Mouse (Mus musculus) E14TG2a.4 (cell line): ENCODE measurements at regions not wholly inside any gene's neighbourhood (a gene's known extent, or its start where the extent isn't known, plus 50 kb on each side); places are given as distances from the start of the nearest gene placed in this dataset.

Experiments
- H3K27me3 ChIP-seq: 2 replicates; pipeline ENCODE4 v1.6.1; 2014; ENCODE audit warnings: low read length, control low read depth; ENCODE audit not compliant: insufficient read depth
- H3K36me3 ChIP-seq: 2 replicates; pipeline ENCODE4 v1.6.1; 2014; ENCODE audit warnings: low read length, control low read depth; ENCODE audit not compliant: insufficient read depth
- H3K4me1 ChIP-seq: replicated peaks from 2 replicates; pipeline ENCODE4 v1.6.1; 2014; ENCODE audit warnings: low read depth, low read length, control low read depth
- H3K4me3 ChIP-seq: replicated peaks from 2 replicates; pipeline ENCODE4 v1.5.1; 2014; ENCODE audit warnings: mild to moderate bottlenecking, low read length
- H3K9me3 ChIP-seq: 2 replicates; pipeline ENCODE4 v1.6.1; 2014; ENCODE audit warnings: low read length, control low read depth
- CTCF ChIP-seq: conservative IDR thresholded peaks from 2 replicates; pipeline ENCODE4 v1.5.1; 2014; ENCODE audit warnings: low read length
- NANOG ChIP-seq: IDR thresholded peaks from 2 replicates; pipeline ENCODE4 v1.6.1; 2014; ENCODE audit warnings: borderline replicate concordance, low read length, mixed read lengths
- POU5F1 ChIP-seq: IDR thresholded peaks from 2 replicates; pipeline ENCODE4 v1.6.1; 2014; ENCODE audit warnings: low read length, borderline replicate concordance

DNA sequence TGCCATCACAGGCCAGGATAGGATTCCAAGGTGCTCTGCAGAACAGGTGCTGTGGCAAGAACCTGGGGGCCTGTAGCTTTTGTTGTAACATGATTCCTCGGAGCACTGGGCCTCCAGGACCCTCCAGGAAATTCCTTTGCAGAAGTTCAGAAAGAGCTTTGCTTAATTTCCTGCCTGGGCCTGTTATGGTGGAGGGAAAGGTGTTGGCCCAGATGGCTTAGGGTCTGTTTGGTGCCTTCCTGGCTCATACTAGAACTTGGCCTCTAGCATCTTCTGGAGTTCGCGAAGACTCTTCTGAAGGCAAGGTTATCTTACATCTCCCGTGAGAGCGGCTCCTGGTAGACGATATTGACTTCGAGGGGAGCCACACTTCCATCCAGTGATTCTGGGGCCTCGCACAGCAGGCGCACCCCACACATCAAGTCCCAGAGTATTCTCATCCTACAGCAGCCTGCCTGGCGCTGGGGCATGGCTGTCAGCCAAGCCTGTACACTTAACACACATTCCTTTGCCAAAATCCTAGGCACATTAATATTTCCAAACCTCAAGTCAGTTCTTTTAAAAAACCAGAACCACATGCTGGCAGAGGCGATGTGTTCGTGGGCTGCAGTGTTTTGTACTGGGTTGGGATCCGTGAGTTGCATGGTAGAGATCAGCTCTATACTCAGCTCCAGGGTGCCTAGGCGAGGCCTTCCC, 54.5 kb upstream of the Cxcl14 start:
- no peak overlapping the region for H3K4me3 ChIP-seq
- TF ChIP-seq NANOG = no peak
- TF ChIP-seq POU5F1 = no peak
- TF ChIP-seq CTCF = no peak
- H3K4me1 ChIP-seq = peaks cover 5% of the 10 kb centered on the region
- peaks cover 42% of the 10 kb centered on the region for H3K27me3 ChIP-seq
- H3K9me3 ChIP-seq = peaks cover 19% of the 10 kb centered on the region
- H3K36me3 ChIP-seq = no peaks in the 10 kb centered on the region

DNA sequence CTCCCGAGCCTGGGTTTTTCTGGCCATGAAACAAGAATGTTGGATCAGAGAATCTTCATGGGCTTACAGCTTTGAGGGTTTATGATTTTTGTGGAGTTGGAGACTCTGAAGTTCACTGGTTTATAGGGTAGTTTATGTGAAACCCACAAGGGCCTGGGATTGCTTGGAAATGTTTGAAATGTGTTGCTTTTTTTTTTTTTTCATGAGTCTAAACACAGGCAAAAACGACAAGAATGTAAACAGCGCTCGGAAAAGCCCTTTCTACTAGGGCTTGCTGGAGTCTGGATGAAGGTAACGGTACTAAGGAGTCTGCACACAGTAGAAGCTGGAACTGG, 55.0 kb upstream of the Cxcl14 start:
- peaks cover 19% of the 10 kb centered on the region for H3K9me3 ChIP-seq
- H3K4me1 ChIP-seq = peaks cover 5% of the 10 kb centered on the region
- TF ChIP-seq POU5F1 = no peak
- TF ChIP-seq CTCF = no peak
- TF ChIP-seq NANOG = no peak
- H3K4me3 ChIP-seq = no peak overlapping the region
- H3K36me3 ChIP-seq = no peaks in the 10 kb centered on the region
- peaks cover 46% of the 10 kb centered on the region for H3K27me3 ChIP-seq

DNA sequence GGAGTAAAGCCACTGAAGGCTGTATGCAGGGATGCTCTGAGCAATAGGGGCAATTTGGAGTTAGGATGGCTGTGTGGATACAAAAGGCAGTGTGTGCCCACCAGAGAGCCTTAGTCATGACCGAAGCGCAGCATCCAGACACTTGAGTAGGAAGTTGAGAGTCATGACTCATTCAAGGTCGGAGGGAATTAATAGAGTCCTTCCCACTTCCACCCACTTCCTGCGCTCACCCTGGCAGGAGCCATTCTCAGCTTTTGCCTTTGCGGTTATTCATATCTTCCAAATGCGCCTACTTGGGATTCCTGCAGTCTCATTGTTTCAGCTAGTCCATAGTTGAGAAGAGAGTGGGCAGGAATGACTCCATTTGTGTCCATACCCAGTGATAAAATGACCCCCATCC, 56.1 kb upstream of the Cxcl14 start:
- Histone ChIP-seq H3K4me1 (peaks cover 12% of the 10 kb centered on the region), H3K36me3 (no peaks in the 10 kb centered on the region), H3K9me3 (peaks cover 19% of the 10 kb centered on the region), H3K4me3 (no peak overlapping the region), H3K27me3 (peaks cover 47% of the 10 kb centered on the region)
- no peak for TF ChIP-seq POU5F1
- no peak for TF ChIP-seq CTCF
- TF ChIP-seq NANOG = no peak

- TF ChIP-seq POU5F1 (no peak), NANOG (no peak), CTCF (no peak)
- peaks cover 19% of the 10 kb centered on the region for H3K9me3 ChIP-seq
- H3K36me3 ChIP-seq = no peaks in the 10 kb centered on the region
- H3K4me1 ChIP-seq = peaks cover 15% of the 10 kb centered on the region
- H3K4me3 ChIP-seq = no peak overlapping the region
- peaks cover 52% of the 10 kb centered on the region for H3K27me3 ChIP-seq
Observed at GRCm38 (mm10) chr13:56352839-56353605, 56.7 kb upstream of the Cxcl14 start.

- Histone ChIP-seq H3K9me3 (peaks cover 19% of the 10 kb centered on the region), H3K36me3 (no peaks in the 10 kb centered on the region), H3K27me3 (peaks cover 53% of the 10 kb centered on the region), H3K4me3 (no peak overlapping the region), H3K4me1 (peaks cover 23% of the 10 kb centered on the region)
- TF ChIP-seq POU5F1 (no peak), NANOG (no peak), CTCF (no peak)
Observed at GRCm38 (mm10) chr13:56353921-56354320, 57.6 kb upstream of the Cxcl14 start.

GRCm38 (mm10) chr13:56354630-56355029, 58.3 kb upstream of the Cxcl14 start:
- Histone ChIP-seq H3K4me3 (no peak overlapping the region), H3K9me3 (peaks cover 19% of the 10 kb centered on the region), H3K4me1 (peaks cover 30% of the 10 kb centered on the region), H3K36me3 (no peaks in the 10 kb centered on the region), H3K27me3 (peaks cover 53% of the 10 kb centered on the region)
- TF ChIP-seq CTCF (no peak), POU5F1 (no peak), NANOG (no peak)

- Histone ChIP-seq H3K9me3 (peaks cover 14% of the 10 kb centered on the region), H3K4me1 (peaks cover 33% of the 10 kb centered on the region), H3K4me3 (no peak overlapping the region), H3K27me3 (peaks cover 45% of the 10 kb centered on the region), H3K36me3 (no peaks in the 10 kb centered on the region)
- no peak for TF ChIP-seq CTCF
- no peak for TF ChIP-seq POU5F1
- TF ChIP-seq NANOG = no peak
Observed at GRCm38 (mm10) chr13:56356999-56357398, 60.6 kb upstream of the Cxcl14 start.

DNA sequence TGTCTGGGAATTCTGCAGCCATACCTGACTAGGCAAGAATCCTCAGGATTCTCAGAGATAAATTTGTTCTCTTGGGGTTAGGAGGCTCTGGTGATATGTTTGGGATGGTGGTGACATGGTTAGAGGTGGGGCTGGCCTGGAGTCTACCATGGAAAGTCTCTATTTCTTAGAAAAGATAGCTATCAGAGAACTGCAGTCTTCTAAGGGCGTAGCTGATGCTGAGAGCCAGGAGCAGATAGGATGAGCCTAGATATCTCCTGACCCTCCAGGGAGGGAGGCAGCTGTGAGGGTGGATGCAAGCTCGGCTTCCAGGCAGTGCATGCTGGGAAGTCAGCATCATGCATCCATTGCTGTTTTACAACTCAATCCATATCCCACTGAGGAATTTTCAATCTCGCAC, 61.6 kb upstream of the Cxcl14 start:
- TF ChIP-seq CTCF (no peak), POU5F1 (no peak), NANOG (no peak)
- peaks cover 35% of the 10 kb centered on the region for H3K27me3 ChIP-seq
- H3K4me3 ChIP-seq = no peak overlapping the region
- peaks cover 13% of the 10 kb centered on the region for H3K9me3 ChIP-seq
- peaks cover 43% of the 10 kb centered on the region for H3K4me1 ChIP-seq
- no peaks in the 10 kb centered on the region for H3K36me3 ChIP-seq

DNA sequence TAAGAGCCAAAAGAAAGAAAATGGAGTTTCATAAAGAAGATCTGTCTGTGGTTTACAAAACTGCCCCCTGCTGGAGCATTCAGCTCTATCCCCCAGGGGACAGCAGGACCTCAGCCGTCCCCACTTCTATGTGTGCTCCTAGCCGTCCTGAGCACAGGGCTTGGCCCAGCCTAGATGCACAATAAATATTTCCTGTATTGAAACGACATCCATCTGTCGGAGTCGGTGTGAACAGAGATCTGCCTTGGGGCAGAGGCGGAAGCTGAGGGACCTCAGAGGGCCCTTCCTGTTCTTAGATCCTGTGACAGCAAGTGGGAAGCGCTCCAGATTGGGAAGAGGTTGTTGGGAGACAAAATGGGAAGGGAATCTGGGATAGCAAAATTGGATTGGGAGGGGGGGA, 62.5 kb upstream of the Cxcl14 start:
- no peak overlapping the region for H3K4me3 ChIP-seq
- H3K36me3 ChIP-seq = no peaks in the 10 kb centered on the region
- H3K9me3 ChIP-seq = peaks cover 8% of the 10 kb centered on the region
- TF ChIP-seq POU5F1 = no peak
- no peak for TF ChIP-seq CTCF
- TF ChIP-seq NANOG = no peak
- H3K27me3 ChIP-seq = peaks cover 30% of the 10 kb centered on the region
- peaks cover 48% of the 10 kb centered on the region for H3K4me1 ChIP-seq
